Mouse (Mus musculus) monocyte, adult 5-6 weeks (primary cell): ENCODE results near the gene Cxcl2. TPM values are rescaled to one million over a fixed set of nuclear protein-coding genes. Genes with fewer than 3 reads are reported as not detected.

ENCODE experiments used
- ATAC-seq: fragments of 153-309, 156-312 bp; replicated peaks from 2 replicates; pipeline ENCODE4 v1.8.0; 2017; ENCODE audit warnings: mild to moderate bottlenecking; ENCODE audit not compliant: low TSS enrichment, insufficient number of reproducible peaks, severe bottlenecking, poor library complexity, low FRiP score
- total RNA-seq: library from RNA; stranded (forward); fragments of 200-1000, 200-491, 200-594 nt; gene quantifications from 3 replicates; pipeline ENCODE4 v1.2.3, GENCODE M21; 2017

The Cxcl2 gene
- total RNA-seq, 1 experiment from 2014 or later: 56.2 TPM

DNA sequence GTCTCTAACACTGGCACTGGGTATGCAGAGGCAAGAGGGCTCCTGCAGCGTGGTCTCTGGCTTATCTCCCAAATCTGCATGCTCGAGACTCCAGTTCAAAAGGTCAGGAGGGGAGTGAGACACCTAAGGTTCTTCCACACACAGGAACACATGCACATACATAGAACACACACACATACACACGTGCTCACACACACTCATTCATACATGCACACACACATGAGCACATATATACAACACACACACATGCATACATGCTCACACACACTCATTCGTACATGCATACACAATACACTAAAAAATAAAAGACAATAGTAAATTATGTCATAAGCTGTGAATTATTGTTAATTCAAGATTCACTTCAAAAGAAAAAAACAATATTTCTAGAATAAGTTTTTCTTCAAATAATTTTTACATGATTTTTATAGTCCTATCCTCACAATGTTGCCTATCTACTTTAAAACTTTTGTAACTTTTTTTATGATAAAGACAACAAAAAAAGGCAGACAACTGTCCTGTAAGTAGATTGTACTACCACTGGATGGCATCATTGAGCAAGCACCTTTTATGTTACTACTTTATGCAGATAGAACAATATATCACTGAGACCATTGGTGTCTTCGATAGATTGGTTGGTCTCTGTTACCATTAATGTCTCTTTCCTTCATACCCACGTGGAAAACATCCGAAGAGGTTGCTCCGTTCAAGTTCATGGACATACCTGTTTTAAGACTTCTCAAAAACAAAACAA lies 49.2 kb downstream of the Cxcl2 start:
- ATAC-seq: no peak

Other genes with a start within 250 kb of the Cxcl2 start
- gene Cxcl5, start 144.5 kb upstream of the Cxcl2 start, total RNA-seq: 0.39 TPM in 1 of 3 replicates, not detected in the others
- 20.7 to 327 TPM (median 26.3 TPM) in 3 replicates for gene Ppbp, start 135.4 kb upstream of the Cxcl2 start, total RNA-seq
- 16.0 to 186 TPM (median 23.8 TPM) in 3 replicates for gene Pf4, start 131.4 kb upstream of the Cxcl2 start, total RNA-seq
- gene Cxcl3, start 117.8 kb upstream of the Cxcl2 start, total RNA-seq: not detected in 3 replicates
- not detected in 3 replicates for gene Cxcl15, start 109.3 kb upstream of the Cxcl2 start, total RNA-seq
- 1.4 TPM in 1 of 3 replicates, not detected in the others for gene Cxcl1, start 12.6 kb upstream of the Cxcl2 start, total RNA-seq
- gene Mthfd2l, start 27.2 kb downstream of the Cxcl2 start, total RNA-seq: 7.7 to 11.1 TPM (median 9.7 TPM) in 3 replicates
- gene Epgn, start 123.6 kb downstream of the Cxcl2 start, total RNA-seq: not detected in 3 replicates
- gene Ereg, start 170.8 kb downstream of the Cxcl2 start, total RNA-seq: not detected in 3 replicates
- 0.39 to 2.0 TPM (median 1.4 TPM) in 3 replicates for gene Areg, start 235.7 kb downstream of the Cxcl2 start, total RNA-seq